Mouse (Mus musculus) megakaryocyte progenitor cell, adult 5-6 weeks (primary cell): ENCODE results near the gene Vav2. TPM values are rescaled to one million over a fixed set of nuclear protein-coding genes. Genes with fewer than 3 reads are reported as not detected.

Experiments
- ATAC-seq: replicated peaks from 2 replicates; pipeline ENCODE4 v1.8.0; 2016; ENCODE audit warnings: mild to moderate bottlenecking, moderate TSS enrichment, inconsistent platforms; ENCODE audit not compliant: poor library complexity
- total RNA-seq, 2 experiments: library from RNA; stranded (forward) in 1 of 2; stranded (reverse) in 1 of 2; fragments of 157-497, 149-512 nt in 1 of 2; fragments of 200-1000 nt in 1 of 2; gene quantifications; 2 replicates each; pipeline versions ENCODE4 v1.2.3 to v1.2.4; 2015 to 2017

Vav2 gene
- total RNA-seq, 2 experiments from 2014 or later, result 4.8 to 5.7 TPM

GRCm38 (mm10) chr2:27412245-27412800, 14.5 kb downstream of the Vav2 start:
- ATAC-seq, result no peak

- peak; percentile 76 for ATAC-seq
These were observed 15.1 kb downstream of the Vav2 start for GRCm38 (mm10) chr2:27411688-27412174.

GRCm38 (mm10) chr2:27410518-27411140, 16.2 kb downstream of the Vav2 start:
- no peak for ATAC-seq

GRCm38 (mm10) chr2:27408194-27408593, 18.6 kb downstream of the Vav2 start:
- ATAC-seq, result no peak

- no peak for ATAC-seq
These were observed 19.9 kb downstream of the Vav2 start for GRCm38 (mm10) chr2:27406928-27407327.

GRCm38 (mm10) chr2:27405094-27405884, 21.5 kb downstream of the Vav2 start:
- no peak for ATAC-seq

- ATAC-seq, result no peak
These were observed 22.3 kb downstream of the Vav2 start for GRCm38 (mm10) chr2:27404375-27405093.

- no peak for ATAC-seq
These were observed 25.3 kb downstream of the Vav2 start for GRCm38 (mm10) chr2:27401544-27401943.

- no peak for ATAC-seq
These were observed 26.8 kb downstream of the Vav2 start for GRCm38 (mm10) chr2:27400083-27400482.

GRCm38 (mm10) chr2:27396656-27397440, 30.0 kb downstream of the Vav2 start:
- ATAC-seq, result no peak

- ATAC-seq, result no peak
These were observed 32.5 kb downstream of the Vav2 start for GRCm38 (mm10) chr2:27394158-27394832.

GRCm38 (mm10) chr2:27392278-27392677, 34.6 kb downstream of the Vav2 start:
- ATAC-seq, result no peak

- ATAC-seq, result no peak
These were observed 36.1 kb downstream of the Vav2 start for GRCm38 (mm10) chr2:27390775-27391174.

- ATAC-seq, result no peak
These were observed 36.5 kb downstream of the Vav2 start for GRCm38 (mm10) chr2:27390325-27390724.

- peak; percentile 44; the same call in 1 of the 2 replicates for ATAC-seq
These were observed 37.3 kb downstream of the Vav2 start for GRCm38 (mm10) chr2:27389272-27390162.

- ATAC-seq, result no peak
These were observed 39.6 kb downstream of the Vav2 start for GRCm38 (mm10) chr2:27387209-27387608.

- no peak for ATAC-seq
These were observed 45.1 kb downstream of the Vav2 start for GRCm38 (mm10) chr2:27381698-27382097.

- ATAC-seq, result no peak
These were observed 45.6 kb downstream of the Vav2 start for GRCm38 (mm10) chr2:27381254-27381653.

GRCm38 (mm10) chr2:27377876-27378275, 49.0 kb downstream of the Vav2 start:
- ATAC-seq, result no peak
